Mouse (Mus musculus): ENCODE measurements around the gene Cc2d2a. TPM values are rescaled to one million over a fixed set of nuclear protein-coding genes. Genes with fewer than 3 reads are reported as not detected.

Cc2d2a gene
- polyA plus RNA-seq, 1 experiment from 2014 or later: 10.2 TPM

DNA sequence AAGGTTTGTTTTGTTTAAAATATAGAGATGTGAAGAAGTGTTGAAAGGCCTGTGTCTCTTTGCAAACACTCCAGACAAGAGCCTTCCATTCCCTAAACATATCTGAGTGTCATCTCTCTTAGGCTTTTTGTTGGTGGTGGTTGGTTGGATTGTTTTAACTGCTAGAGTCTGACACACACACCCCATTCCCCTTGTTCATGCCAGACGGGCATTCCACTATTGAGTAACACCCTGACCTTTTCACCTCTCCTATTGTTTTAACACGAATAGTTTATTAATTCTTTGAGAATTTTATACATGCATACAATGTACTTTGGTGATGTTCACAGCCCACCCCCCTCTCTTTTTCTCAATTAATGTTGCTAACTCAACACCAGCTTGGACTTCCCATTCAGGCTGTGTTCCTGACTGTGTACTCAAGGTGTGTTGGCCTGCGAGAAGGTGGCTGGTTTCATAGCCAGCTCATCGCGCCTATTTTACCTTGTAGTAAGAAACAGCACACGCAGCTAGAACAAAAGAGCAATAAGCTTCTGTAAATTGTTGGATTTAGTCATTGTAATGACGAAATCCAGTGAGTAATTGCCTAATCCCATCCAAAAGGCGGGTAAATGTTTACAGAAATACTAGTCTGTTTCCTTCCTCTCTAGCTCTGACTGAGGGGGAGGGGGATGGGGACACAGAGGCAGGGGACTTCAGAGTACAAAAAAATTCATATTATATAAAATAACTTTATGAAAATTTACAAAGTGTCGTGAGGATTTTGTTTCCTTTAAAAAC, 126.0 kb downstream of the Cc2d2a start:
- Histone ChIP-seq H3K9me3 (no peaks in the 10 kb centered on the region), H3K4me3 (replicated peaks) (no peak overlapping the region), H3K4me1 (replicated peaks) (no peaks in the 10 kb centered on the region), H3K36me3 (no peaks in the 10 kb centered on the region), H3K4me2 (replicated peaks) (no peak overlapping the region), H3K27me3 (no peaks in the 10 kb centered on the region), H3K9ac (replicated peaks) (no peak overlapping the region), H3K27ac (no peak overlapping the region)
- no peak for ATAC-seq
- WGBS: 81% methylated on average over 9 of the region's 9 CpGs

Other genes with a start within 250 kb of the Cc2d2a start
- 1.2 and 1.6 TPM in 2 replicates for gene C1qtnf7, start 146.8 kb upstream of the Cc2d2a start, polyA plus RNA-seq (2015; fragmentation: Nextera tagmentation; extraction: Ambion mirVana)
- gene Bst1, start 156.5 kb downstream of the Cc2d2a start, polyA plus RNA-seq (2015; fragmentation: Nextera tagmentation; extraction: Ambion mirVana): not detected in 2 replicates
- 62.5 and 70.9 TPM in 2 replicates for gene Fbxl5, start 159.3 kb downstream of the Cc2d2a start, polyA plus RNA-seq (2015; fragmentation: Nextera tagmentation; extraction: Ambion mirVana)
- 2.8 TPM in 2 replicates for gene Cd38, start 206.2 kb downstream of the Cc2d2a start, polyA plus RNA-seq (2015; fragmentation: Nextera tagmentation; extraction: Ambion mirVana)

Measured in midbrain, embryonic 13.5 days (tissue).